Mouse (Mus musculus) cerebellum, postnatal 25 days (tissue): Measurements from ENCODE around the gene Atp6v1c2.

ENCODE experiments used
- DNase-seq, 2 experiments: peaks; one replicate each; pipeline ENCODE4 v3.0.0; 2021; ENCODE audit warnings: mixed read lengths in 2 of 2

The Atp6v1c2 gene

DNA sequence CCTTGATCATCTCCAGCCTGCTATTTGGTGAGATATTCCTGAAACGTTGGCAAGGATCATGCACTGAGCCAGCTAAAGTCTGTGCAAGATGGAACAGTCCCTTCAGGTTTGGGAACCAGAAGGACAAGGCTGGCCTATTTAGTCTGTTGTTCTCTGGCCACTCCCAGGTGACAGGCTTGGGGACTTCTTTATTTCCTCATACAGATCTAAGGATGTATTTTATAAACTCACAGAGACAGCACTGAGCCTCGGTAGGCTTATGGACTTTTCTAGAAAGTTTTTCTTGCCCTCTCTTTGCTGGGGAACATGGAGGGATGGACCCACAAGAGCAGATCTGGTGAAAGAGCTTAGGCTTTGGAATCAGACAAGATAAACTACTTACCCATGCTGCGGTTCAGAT is at the start of gene Atp6v1c2:
TSS of gene Atp6v1c2 (minus strand) at position 101 of the 400 bp plus-strand sequence.
- no peak for DNase-seq

DNA sequence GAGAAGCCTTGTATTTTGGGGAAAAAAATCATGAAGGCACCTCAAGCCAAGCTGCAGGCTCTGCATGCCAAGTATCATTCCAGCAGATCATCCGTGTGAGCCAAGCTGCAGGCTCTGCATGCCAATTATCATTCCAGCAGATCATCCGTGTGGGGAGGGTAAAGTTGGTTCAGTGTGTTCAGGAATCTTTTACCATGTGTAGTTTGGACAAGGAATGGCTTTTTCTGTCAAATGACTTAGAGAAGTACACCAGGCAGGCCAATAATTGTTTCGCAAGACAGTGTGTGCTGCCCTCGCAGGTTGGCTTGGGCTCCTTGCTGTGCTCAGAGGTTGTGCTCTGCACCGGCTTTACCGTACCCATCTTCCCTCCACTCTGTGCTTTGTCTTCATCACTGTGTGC is 47.4 kb upstream of the Atp6v1c2 start:
- DNase-seq, result peak in 1 of 2 experiments; percentile 20

DNA sequence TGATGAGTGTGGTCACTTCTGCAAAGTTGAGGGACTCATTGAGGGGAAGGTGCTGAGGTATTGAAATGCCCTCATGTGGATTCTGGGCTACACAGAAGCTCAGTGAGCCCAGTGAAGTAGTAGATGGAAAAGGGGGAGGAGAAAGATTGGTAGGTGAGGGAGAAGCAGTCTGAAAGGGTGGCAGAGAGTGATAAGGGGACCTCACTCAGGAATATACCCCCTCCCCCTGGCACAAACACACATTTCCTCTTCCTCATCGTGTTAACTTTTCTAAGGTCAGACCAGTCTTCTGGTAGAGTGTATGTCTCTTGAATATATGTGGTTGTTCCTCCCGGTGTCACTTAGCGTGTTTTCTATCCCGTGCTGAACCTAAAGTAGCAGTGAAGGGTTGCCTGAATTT is 46.1 kb upstream of the Atp6v1c2 start:
- no peak for DNase-seq

DNA sequence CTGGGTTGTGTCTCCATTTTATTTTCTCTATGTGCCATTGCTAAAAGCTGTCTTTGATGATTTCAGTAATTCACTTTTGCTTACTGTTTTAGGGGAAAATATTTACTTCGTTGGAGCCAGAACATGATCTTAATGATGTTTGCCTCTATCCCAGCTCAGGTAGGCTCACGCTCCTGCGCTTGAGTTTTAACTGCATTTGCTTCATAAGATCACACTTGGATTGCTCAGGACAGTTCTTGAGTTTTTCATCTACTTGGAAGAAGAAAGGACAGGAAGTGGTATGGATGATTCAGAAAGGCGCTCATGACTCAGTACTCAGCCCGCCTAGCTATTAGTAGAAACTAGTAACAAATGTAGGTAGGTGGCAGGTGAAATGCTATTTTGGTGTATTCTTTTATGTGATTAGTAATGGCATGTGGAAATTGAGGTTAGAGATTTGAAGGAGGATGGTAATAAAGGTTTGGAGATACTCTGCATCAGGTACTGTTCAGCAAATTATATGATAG is 44.4 kb upstream of the Atp6v1c2 start:
- DNase-seq, result no peak

DNA sequence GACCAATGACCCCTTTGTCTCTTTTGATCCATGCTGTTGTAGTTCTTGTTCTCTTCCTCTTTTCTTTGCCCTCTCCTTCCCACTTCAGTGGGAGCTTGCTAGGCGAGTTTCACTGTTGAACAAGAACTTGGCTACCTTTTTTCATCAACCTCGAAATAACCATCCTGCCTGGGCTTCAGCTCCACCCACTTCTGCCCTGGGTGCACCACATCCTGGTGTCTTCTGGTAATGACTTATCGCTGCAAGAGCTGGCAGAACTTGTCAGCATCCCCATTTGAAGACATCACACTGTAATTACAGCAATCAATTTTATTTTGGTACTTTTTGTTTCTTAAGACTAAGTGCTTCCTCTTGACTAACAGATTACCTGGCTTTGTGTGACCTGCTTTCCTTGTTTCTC is 43.5 kb upstream of the Atp6v1c2 start:
- no peak for DNase-seq

DNA sequence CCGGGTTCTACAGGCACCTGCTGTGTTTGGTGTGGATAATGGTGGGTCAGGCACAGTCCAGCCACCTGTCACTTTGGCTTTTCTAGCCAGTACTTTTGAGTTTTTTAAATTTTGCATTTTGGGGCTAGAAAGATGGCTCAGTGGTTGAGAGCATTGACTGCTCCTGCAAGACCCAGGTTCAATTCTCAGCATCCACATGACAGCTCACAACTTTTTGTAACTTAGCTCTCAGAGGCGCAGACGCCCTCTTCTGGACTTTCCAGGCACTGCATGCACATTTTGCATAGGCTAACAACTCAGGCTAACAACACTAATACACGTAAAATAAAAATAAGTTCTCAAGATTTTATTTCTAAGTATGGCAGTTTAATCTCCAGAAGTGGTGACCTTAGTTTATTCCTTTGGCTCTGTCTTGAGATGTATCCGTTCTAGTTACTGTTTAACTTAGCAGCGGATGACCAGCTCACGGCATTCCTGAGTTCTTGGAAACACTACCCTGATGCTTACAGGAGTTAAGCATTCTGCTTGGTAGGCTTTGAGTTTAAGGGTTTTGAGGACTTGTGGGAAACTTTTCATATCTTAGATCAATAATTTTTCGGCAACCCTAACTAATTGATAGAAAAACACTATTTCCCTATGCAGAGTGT is 42.6 kb upstream of the Atp6v1c2 start:
- DNase-seq, result no peak

DNA sequence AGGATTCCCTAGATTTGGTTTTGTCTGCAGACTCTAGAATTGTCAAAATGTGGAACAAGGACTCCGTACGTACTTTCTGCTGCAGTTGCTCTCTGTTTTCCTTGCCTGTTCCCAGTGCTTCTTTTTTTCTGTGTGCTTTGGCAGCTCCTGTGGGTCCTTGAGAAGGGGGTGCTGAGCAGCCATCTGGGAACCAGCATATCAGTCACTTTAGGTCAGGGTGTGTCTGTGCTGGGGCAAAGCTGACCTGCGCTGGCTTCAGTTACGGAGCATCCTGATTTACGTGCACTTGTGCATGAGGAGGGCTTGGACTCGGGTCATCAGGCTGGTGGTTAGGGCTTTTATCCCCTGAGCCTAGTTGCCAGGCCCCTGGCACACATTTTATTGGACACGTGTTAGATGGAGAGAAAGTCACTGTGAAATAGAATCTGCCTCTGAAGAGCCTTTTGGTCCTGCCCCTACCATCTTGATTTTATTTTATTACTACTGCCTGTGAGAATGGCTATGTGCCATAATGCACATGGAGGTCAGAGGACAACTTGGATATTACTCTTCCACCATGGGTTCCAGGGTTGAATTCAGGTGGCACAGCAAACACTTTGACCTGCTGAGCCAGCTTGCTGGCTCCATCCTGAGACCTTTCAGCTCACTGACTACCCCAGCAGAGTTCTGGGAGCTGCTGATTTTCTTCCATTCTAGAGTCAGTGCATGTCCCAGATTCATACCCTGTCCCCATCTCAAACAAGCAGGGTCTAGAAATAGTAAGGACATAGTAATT is 40.6 kb upstream of the Atp6v1c2 start:
- peak in 1 of 2 experiments; percentile 15 for DNase-seq

DNA sequence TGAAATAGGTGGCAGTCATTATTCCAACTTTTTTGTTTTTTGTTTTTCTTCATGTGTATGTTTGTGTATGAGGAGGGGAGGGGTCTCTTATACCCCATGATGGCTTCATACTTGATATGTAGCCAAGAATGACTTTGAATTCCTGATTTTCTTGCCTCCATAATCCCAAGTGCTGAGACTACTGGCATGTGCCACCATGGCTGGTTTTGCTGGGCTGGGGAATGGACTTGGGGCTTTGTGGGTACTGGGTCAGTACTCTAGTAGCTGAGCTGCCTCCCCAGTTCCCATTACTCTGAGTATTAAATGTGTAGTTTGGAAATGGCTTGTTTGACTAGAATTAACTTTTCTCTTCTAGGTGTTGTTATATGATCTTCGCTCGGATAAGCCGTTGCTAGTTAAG is 40.0 kb upstream of the Atp6v1c2 start:
- no peak for DNase-seq

DNA sequence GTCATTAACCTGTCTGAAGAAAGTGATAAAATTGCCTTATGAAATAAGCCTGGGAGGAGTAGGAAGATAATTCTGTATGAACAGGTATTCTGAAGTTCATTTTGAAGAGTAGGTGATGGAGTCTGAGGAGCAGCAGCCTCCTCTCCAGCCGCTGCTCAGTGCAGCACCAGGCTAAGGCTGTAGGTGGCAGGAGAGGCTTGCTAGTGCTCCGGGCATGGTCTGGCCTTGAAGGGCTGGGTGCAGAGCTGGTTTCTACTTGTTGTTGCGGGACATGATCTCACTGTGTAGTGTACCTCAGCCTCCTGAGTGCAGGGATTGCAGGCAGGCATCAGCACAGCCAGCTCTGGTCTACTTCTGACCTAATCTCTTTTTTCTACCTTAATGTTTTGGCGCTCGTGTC is 37.8 kb upstream of the Atp6v1c2 start:
- DNase-seq, result peak; percentile 40 to 66

DNA sequence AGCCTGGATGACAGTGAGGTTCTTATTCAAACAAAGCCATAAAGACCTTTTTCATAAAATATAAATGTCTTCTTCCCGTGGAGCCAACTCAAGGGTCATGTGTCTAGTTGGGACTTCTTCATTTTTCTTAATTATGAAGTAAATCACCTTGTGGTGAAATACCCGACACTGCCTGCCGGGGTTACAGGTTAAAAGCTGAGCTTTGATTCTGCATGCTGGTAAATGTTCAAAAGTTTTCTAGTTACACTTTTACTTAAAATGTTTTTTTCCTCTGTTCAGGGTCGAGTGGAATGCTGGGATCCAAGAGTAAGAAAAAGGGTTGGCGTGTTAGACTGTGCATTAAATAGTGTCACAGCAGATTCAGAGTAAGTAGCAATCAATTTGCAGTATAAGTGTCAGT is 33.2 kb upstream of the Atp6v1c2 start:
- DNase-seq, result no peak

DNA sequence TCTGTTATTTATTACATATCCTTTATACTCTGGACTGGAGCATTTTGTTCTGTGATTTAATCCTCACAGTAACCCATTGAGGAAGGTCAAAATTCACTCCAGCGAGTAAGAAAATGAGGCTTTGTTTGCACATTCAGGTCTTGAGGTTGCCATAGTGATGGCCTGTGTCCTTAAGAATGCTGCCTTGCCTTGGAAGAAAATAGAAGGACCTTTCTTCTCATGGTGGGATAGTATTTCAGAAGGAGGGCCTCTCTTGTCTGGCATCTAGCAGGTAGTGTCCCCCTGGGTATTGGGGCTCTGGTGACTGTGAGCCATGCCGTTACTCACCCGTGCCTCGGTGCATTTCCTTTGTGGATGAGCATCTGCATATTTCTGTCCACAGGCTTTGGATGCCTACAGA is 31.5 kb upstream of the Atp6v1c2 start:
- no peak for DNase-seq

DNA sequence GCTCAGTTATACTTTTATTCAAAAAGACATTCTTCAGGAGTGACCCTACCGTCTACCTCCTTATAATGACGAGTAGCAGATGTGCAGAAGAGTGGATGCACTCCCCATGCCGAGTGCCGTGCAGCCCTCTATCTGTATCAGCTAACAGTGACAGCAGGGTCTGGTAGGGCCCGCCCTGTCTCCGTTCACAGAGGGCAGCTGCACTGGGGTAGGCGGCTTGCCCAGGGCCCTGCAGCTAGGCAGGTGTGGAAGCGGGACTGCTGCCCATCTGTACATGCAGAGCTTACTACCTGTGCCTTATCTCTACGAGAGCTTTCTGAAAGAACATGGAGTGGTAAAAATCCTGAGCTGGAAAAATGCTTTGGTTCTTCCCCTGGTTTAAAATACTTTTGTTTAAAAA is 30.9 kb upstream of the Atp6v1c2 start:
- DNase-seq, result no peak

DNA sequence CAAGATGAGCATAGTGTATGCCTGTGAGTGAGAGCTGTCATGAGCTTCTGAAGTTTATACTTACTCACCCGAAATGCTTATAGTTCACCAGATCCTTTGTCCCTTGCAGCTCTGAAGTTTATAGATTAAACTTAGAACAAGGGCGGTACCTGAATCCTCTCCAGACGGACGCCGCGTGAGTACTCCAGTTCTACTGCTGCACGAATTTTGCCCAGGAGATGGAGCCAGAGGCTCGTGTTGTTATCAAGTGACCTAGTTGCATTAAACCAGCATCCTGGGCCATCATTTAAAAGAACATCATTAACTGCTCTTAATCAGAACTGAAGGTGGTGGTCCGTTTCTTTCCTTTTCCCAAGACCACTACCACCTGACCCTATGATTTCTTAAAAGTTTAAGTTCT is 29.8 kb upstream of the Atp6v1c2 start:
- DNase-seq, result peak in 1 of 2 experiments; percentile 31

DNA sequence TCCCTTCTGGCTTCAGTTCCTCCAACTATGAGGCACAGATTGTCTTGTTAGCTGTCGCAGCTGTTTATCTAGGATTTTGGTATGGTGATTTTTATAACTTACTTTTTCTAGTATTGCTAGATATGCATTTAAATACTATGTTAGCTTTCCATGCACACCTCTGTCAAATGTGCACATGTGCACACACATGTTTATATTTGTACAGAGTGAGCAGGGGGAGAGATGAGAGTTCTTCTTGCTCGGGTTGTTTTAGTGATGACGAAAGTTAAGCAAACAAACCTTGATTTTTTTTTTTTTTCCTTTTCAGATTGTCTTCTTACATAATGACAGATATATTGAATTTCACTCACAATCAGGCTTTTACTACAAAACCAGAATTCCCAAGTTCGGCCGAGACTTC is 28.6 kb upstream of the Atp6v1c2 start:
- DNase-seq, result no peak

DNA sequence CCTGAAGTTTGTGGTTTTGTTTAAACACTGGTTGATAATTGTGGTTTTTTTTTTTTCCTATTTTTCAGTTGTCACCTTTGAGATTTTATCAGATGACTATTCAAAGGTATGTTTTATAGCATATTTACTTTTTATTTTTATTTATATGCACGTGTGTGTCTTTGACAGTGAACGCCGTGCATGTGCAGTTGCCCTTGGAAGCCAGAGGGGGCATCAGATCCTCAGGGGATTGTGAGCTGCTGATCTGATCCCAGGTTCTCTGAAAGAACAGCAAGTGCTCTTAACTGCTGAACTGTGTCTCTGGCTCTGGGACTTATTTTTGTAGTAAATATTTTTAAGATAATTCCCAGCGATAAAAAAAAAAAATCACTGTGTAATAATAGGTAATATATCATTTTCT is 27.7 kb upstream of the Atp6v1c2 start:
- no peak for DNase-seq

DNA sequence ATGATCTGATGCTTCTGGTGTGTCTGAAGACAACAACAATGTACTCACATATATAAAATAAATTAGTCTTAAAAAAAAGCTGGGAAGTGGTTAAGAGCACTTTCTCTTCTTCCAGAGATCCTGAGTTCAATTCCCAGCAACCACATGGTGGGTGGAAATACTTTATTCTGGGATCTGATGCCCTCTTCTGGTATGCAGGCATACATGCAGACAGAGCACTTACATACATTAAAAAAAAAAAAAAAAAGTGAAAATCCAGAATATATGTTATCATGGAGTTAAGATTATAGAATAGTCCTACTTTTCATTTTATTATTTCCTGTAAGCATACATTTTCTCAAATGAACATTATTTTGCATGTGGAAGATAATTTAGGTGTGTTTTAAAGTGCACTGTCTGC is 20.9 kb upstream of the Atp6v1c2 start:
- no peak for DNase-seq

DNA sequence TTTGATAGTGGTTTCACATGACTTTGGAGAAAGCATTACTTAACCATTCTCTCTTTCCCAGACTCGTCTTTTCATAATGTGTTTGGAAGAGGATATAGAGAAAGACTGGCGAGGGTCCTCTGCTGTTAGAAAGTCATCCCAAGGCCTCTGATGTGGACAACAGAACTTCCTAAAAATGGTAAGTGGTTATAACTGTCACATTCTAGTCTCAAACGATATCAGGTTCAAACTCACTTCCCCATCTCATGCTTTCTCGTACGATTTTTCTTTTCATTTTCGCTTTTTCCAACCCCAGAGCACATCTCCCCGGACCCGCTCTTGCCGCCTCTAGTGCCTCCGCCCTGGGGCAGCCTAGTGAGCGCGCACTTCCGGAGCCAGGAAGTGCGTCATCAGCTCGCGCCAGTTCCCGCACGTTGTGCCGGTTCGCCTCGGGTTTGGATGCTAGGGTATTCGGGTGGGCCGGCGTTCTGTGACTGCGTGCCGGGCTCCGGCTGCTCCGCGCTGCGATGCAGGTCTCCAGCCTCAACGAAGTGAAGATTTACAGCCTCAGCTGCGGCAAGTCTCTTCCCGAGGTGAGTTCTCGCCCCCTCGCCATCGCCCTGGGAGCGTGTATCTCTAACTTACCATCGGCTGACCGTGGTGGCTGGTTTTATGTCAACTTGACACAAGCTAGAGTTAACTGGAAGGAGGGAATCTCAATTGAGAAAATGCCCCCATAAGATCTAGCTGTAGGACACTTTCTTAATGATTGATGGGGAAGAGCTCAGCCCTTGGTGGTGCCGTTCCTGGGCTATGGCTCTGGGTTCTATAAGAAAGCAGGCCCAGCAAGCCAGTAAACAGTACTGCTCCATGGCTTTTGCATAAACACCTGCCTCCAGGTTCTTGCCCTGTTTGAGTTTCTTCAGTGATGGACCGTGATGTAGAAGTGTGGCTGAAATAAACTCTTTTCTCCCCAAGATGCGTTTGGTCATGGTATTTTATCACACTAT is 19.2 kb upstream of the Atp6v1c2 start, which contains the start of gene Nol10:
TSS of gene Nol10 (plus strand) at position 411 of the 989 bp plus-strand sequence.
- DNase-seq, result peak; percentile 92 to 95

DNA sequence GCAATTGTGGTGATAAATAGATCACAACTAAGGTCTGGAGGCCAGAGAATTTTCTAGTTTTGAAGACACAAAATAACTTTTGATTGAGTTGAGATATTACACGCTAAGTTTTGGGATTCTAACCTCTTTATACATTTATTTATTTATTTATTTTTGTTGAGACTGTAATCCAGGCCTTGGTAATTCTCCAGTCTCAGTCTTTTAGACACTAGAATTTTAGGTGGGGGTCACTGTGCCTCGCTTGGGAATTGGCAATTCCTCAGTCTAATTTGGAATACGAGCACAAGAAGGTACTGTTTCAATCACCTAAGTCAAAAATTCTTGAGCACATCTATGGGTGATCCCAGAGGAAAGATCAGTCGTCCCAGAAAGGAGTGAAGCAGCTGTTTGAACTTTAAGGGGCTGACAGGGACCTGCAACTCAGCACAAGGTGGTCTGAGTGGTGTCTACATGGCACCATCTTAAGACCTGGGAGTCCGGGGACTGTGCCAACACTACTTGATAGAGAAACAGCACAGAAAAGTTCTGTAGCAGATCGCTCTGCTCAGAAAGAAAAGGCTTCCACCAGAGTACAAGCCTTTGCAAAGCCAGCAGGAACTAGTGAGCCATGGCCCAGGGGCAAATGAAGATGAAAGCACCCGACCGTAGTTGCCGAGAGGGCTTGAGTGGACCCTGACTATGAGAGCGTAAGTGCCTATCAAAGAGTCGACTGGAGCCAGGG is 18.3 kb upstream of the Atp6v1c2 start:
- DNase-seq, result peak; percentile 34 to 39

DNA sequence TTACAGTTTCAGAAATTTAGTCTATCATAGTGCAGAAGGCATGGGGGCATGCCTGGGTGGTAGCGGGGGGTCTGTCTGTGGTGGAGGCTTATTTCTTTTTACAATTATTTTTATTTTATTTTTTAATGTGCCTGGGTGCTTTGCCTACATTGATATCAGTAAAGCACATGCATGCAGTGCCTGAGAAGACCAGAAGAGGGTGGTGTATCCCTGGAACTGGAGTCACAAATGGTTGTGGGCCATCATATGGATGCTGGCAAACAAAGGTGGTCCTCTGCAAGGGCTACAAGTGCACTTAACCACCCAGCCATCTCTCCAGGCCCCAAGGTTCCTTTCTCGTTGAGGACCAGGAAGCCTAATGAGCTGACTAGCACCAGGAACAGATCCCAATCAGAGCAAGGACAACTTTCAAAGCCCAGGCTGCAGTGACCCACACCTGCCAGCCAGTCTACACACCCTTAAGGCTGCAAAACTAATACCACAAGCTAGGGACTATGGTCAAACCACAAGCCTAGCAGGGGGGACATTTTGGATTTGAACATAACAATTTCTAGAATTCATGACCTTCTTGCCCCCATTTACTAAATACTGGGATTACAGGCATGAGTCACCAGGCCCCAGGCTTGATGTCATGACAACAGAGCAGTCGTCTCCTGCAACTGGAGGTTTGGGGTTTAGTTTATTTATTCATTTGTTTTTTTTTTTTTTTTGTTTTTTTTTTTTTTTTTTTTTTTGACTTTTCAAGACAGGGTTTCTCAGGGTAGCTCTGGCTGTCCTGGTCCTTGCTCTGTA is 10.2 kb upstream of the Atp6v1c2 start:
- no peak for DNase-seq

DNA sequence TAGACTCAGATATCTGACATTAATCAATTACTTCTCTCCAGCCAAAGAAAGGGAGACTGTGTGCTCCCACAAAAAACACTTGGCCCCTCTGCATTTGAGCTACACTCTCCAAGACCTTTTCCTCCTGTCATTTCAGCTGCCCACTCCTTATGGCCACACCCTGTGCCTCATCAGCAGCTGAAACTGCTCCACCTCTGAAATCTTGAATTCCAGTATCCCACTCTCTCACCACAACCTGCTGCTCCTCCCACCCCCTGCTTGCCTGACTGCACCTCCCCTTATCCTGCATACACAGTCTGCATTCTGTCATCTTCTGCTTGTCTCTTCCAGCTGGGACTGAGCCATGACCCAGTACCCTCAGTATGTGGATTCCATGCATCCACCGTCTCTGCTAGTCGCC is 9.2 kb upstream of the Atp6v1c2 start:
- DNase-seq, result no peak

DNA sequence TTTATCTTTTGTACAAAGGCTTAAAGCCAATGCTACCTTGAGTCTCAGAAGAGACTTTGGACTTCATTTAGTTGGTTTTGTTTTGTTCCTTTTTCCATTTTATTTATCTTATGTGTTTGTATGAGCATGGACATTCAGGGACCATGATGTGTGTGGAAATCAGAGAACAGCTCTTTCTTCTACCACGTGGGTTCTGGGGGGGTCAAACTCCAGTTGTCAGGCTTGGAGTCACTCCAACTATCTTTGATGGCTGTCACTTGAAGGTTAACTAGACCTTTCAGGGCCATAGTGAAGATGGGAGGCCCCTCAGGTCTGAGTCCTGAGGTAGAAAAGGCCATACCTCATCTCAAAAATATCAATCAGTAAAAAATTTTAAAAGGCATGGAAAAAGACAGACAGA is 4.3 kb upstream of the Atp6v1c2 start:
- DNase-seq, result no peak
